Mouse (Mus musculus) CH12.LX (cell line): Measurements from ENCODE around the gene Relch. TPM values are rescaled to one million over a fixed set of nuclear protein-coding genes. Genes with fewer than 3 reads are reported as not detected.

Source experiments
- DNase-seq: peaks from one replicate; pipeline ENCODE4 v3.0.0-alpha.2; 2013; ENCODE audit errors: extremely low read depth
- H3K27ac ChIP-seq: 2 replicates; pipeline ENCODE4 v1.5.1; 2012; ENCODE audit warnings: low read depth, mild to moderate bottlenecking, control low read depth, moderate library complexity; ENCODE audit not compliant: insufficient read depth
- H3K27me3 ChIP-seq: replicated peaks from 2 replicates; pipeline ENCODE3; 2012; ENCODE audit warnings: inconsistent platforms
- H3K36me3 ChIP-seq, 2 experiments: replicated peaks in 1 of 2; 2 replicates each; pipeline versions ENCODE3 to v1.6.1; 2012; ENCODE audit warnings: inconsistent platforms in 1 of 2, low read length in 1 of 2, mild to moderate bottlenecking in 1 of 2, mixed read lengths in 1 of 2, moderate library complexity in 1 of 2; ENCODE audit not compliant: control insufficient read depth in 1 of 2, insufficient read depth in 1 of 2
- H3K4me1 ChIP-seq, 2 experiments: 2 replicates each; pipeline ENCODE4 v1.6.1; 2012; ENCODE audit warnings: inconsistent platforms in 1 of 2, moderate library complexity in 1 of 2; ENCODE audit not compliant: insufficient read depth in 2 of 2, control insufficient read depth in 1 of 2
- H3K4me2 ChIP-seq: 2 replicates; pipeline ENCODE4 v1.6.1; 2012; ENCODE audit warnings: low read depth, mild to moderate bottlenecking, control low read depth; ENCODE audit not compliant: poor library complexity, insufficient read depth, severe bottlenecking
- H3K4me3 ChIP-seq, 3 experiments: fragments of 150-350 bp in 1 of 3; sonication (generic) in 1 of 3; replicated peaks in 1 of 3; 2 replicates each; pipeline versions ENCODE3 to v1.5.1; 2011 to 2012; ENCODE audit warnings: low read depth in 2 of 3, low read length in 2 of 3, mild to moderate bottlenecking in 2 of 3, moderate library complexity in 2 of 3, control low read depth in 1 of 3, improper control_type of control experiment in 1 of 3, inconsistent platforms in 1 of 3, mixed read lengths in 1 of 3; ENCODE audit not compliant: poor library complexity in 1 of 3
- H3K79me2 ChIP-seq: replicated peaks from 2 replicates; pipeline ENCODE4 v1.6.1; 2012; ENCODE audit warnings: mild to moderate bottlenecking, moderate library complexity; ENCODE audit not compliant: control insufficient read depth, poor library complexity, insufficient read depth, severe bottlenecking; ENCODE audit errors: extremely low read depth
- H3K9ac ChIP-seq: 2 replicates; pipeline ENCODE4 v1.6.1; 2012; ENCODE audit warnings: low read depth, mild to moderate bottlenecking, control low read depth, moderate library complexity; ENCODE audit not compliant: insufficient read depth
- H3K9me3 ChIP-seq: replicated peaks from 2 replicates; pipeline ENCODE3; 2012; ENCODE audit warnings: low read length, inconsistent platforms, mixed read lengths
- BHLHE40 ChIP-seq: IDR thresholded peaks from 2 replicates; pipeline ENCODE4 v1.6.1; 2011; ENCODE audit warnings: mild to moderate bottlenecking, low read depth, low read length, improper control_type of control experiment
- ELF1 ChIP-seq: IDR thresholded peaks from 2 replicates; pipeline ENCODE4 v1.6.1; 2014; ENCODE audit warnings: low read depth, mild to moderate bottlenecking, inconsistent platforms, low read length, improper control_type of control experiment
- ETS1 ChIP-seq: conservative IDR thresholded peaks from 2 replicates; pipeline ENCODE4 v1.6.1; 2012; ENCODE audit warnings: low read depth, mild to moderate bottlenecking, inconsistent platforms, low read length, improper control_type of control experiment, moderate library complexity
- GABPA ChIP-seq: IDR thresholded peaks from 2 replicates; pipeline ENCODE4 v1.6.1; 2012; ENCODE audit warnings: low read depth, low read length, improper control_type of control experiment, inconsistent platforms; ENCODE audit not compliant: insufficient replicate concordance
- JUN ChIP-seq: IDR thresholded peaks from 2 replicates; pipeline ENCODE4 v1.6.1; 2011; ENCODE audit warnings: low read depth, mild to moderate bottlenecking, low read length, improper control_type of control experiment, moderate library complexity; ENCODE audit not compliant: insufficient read depth
- JUND ChIP-seq: conservative IDR thresholded peaks from 2 replicates; pipeline ENCODE4 v1.6.1; 2011; ENCODE audit warnings: low read depth, low read length, improper control_type of control experiment
- MAX ChIP-seq: IDR thresholded peaks from 2 replicates; pipeline ENCODE4 v1.6.1; 2011; ENCODE audit warnings: low read length, improper control_type of control experiment
- MYC ChIP-seq: IDR thresholded peaks from 2 replicates; pipeline ENCODE4 v1.6.1; 2011; ENCODE audit warnings: low read depth, mild to moderate bottlenecking, improper control_type of control experiment, low read length
- PAX5 ChIP-seq: IDR thresholded peaks from 2 replicates; pipeline ENCODE4 v1.6.1; 2012; ENCODE audit warnings: low read length, inconsistent platforms, mixed read lengths
- POLR2AphosphoS2 ChIP-seq: IDR thresholded peaks from 2 replicates; pipeline ENCODE4 v1.6.1; 2011; ENCODE audit warnings: low read depth, low read length, improper control_type of control experiment
- RCOR1 ChIP-seq: conservative IDR thresholded peaks from 2 replicates; pipeline ENCODE4 v1.6.1; 2012; ENCODE audit warnings: low read depth, mild to moderate bottlenecking, inconsistent platforms, low read length, improper control_type of control experiment
- SMC3 ChIP-seq: IDR thresholded peaks from 2 replicates; pipeline ENCODE4 v1.6.1; 2011; ENCODE audit warnings: low read depth, low read length, improper control_type of control experiment
- TBP ChIP-seq: conservative IDR thresholded peaks from 2 replicates; pipeline ENCODE4 v1.6.1; 2011; ENCODE audit warnings: low read depth, low read length, improper control_type of control experiment
- UBTF ChIP-seq: IDR thresholded peaks from 2 replicates; pipeline ENCODE4 v1.6.1; 2012; ENCODE audit warnings: low read depth, mild to moderate bottlenecking, inconsistent platforms, low read length, improper control_type of control experiment, moderate library complexity
- USF1 ChIP-seq: IDR thresholded peaks from 2 replicates; pipeline ENCODE4 v1.6.1; 2014; ENCODE audit warnings: low read depth, mild to moderate bottlenecking, inconsistent platforms, low read length, improper control_type of control experiment
- ZMIZ1 ChIP-seq: IDR thresholded peaks from 2 replicates; pipeline ENCODE4 v1.6.1; 2012; ENCODE audit warnings: low read depth, mild to moderate bottlenecking, inconsistent platforms, low read length, improper control_type of control experiment
- ZNF384 ChIP-seq: IDR thresholded peaks from 2 replicates; pipeline ENCODE4 v1.6.1; 2012; ENCODE audit warnings: low read depth, low read length, improper control_type of control experiment, inconsistent platforms
- dilution Hi-C: fragments of 300-500 bp; cut with MboI; formaldehyde crosslinking; loops from 2 replicates; pipeline ENCODE4 v1.14.3; 2020; ENCODE audit warnings: low sequenced_read_pairs; ENCODE audit not compliant: extremely low pct_unique_long_range_greater_than_20kb, extremely low pct_ligation_motif_present
- in situ Hi-C: fragments of 300-500 bp; cut with MboI; formaldehyde crosslinking; loops from 3 replicates; pipeline ENCODE4 v1.14.3; 2019; ENCODE audit warnings: low sequenced_read_pairs, low pct_ligation_motif_present, low pct_unique_long_range_greater_than_20kb, mixed read lengths
- polyA plus RNA-seq: library from polyadenylated mRNA; unstranded; fragments of >175 nt; gene quantifications from 2 replicates; pipeline ENCODE4 v1.2.1, GENCODE M21; 2012; ENCODE audit warnings: low read depth; ENCODE audit not compliant: insufficient read length
- total RNA-seq, 2 experiments: library from RNA; depleted of rRNA; stranded (reverse); fragments of 300-350 nt in 1 of 2; fragments of >200 nt in 1 of 2; gene quantifications; 2 replicates each; pipeline ENCODE4 v1.2.3; 2012 to 2014

Gene Relch
- total and polyA plus RNA-seq, 3 experiments = 23.1 to 25.9 (median 24.3) TPM

GRCm38 (mm10) chr1:105685501-105685900 is 21.8 kb downstream of the Relch start:
- H3K9ac ChIP-seq = no peak overlapping the region
- H3K27me3 ChIP-seq = no peaks in the 10 kb centered on the region
- dilution Hi-C loops = no loop called here
- in situ Hi-C loops = no loop called here
- no peak overlapping the region for H3K4me3 ChIP-seq
- peaks cover 5 to 20% of the 10 kb centered on the region in 2 experiments for H3K36me3 ChIP-seq
- H3K79me2 ChIP-seq = peaks cover 4% of the 10 kb centered on the region
- TF ChIP-seq SMC3 (no peak), USF1 (no peak), ELF1 (no peak), MAX (no peak), TBP (no peak), POLR2AphosphoS2 (no peak), GABPA (no peak), RCOR1 (no peak), ZNF384 (no peak), JUND (no peak)
- TF ChIP-seq, all 38 proteins: peak for 0
- H3K4me2 ChIP-seq = no peak overlapping the region
- no peak overlapping the region for H3K27ac ChIP-seq
- H3K9me3 ChIP-seq = no peaks in the 10 kb centered on the region
- DNase-seq = no peak
- peaks cover 0 to 8% of the 10 kb centered on the region in 2 experiments; a peak in 2 of 4 replicates for H3K4me1 ChIP-seq

GRCm38 (mm10) chr1:105695581-105695980 is 31.9 kb downstream of the Relch start:
- peaks cover 3 to 28% of the 10 kb centered on the region in 2 experiments for H3K36me3 ChIP-seq
- TF ChIP-seq ZNF384 = no peak
- no peak for TF ChIP-seq JUN
- TF ChIP-seq TBP = no peak
- no peak for TF ChIP-seq PAX5
- TF ChIP-seq BHLHE40 = no peak
- TF ChIP-seq JUND = no peak
- no peak for TF ChIP-seq MYC
- TF ChIP-seq ZMIZ1 = no peak
- TF ChIP-seq ETS1 = no peak
- no peak for TF ChIP-seq MAX
- TF ChIP-seq UBTF = no peak
- dilution Hi-C loops = no loop called here
- in situ Hi-C loops = no loop called here
- no peak overlapping the region for H3K9ac ChIP-seq
- H3K4me2 ChIP-seq = no peak overlapping the region
- H3K27ac ChIP-seq = no peak overlapping the region
- DNase-seq = no peak
- H3K4me3 ChIP-seq = no peak overlapping the region
- no peaks in the 10 kb centered on the region for H3K9me3 ChIP-seq
- H3K27me3 ChIP-seq = no peaks in the 10 kb centered on the region
- H3K4me1 ChIP-seq = peaks cover 0 to under 1% of the 10 kb centered on the region in 2 experiments; a peak in 1 of 4 replicates
- H3K79me2 ChIP-seq = no peaks in the 10 kb centered on the region
